Mouse (Mus musculus) kidney, adult 2 months (tissue): ENCODE results near the gene Rxylt1.

Source experiments
- CTCF ChIP-seq: fragments of 200-500 bp; conservative IDR thresholded peaks from 2 replicates; pipeline ENCODE4 v1.5.1; 2011; ENCODE audit warnings: low read depth, mild to moderate bottlenecking, control low read depth, low read length, moderate library complexity, mixed read lengths; ENCODE audit not compliant: insufficient read depth, insufficient read length
- POLR2A ChIP-seq: fragments of 200-500 bp; IDR thresholded peaks from one replicate; pipeline ENCODE4 v1.6.1; 2011; ENCODE audit warnings: low read depth, low read length, control low read depth

GRCm38 (mm10) chr10:122120500-122121289, 23.5 kb upstream of the Rxylt1 start:
- TF ChIP-seq CTCF (no peak), POLR2A (no peak)
